In genomic region chr10:52932159-52932558, GRCm38 (mm10) we compare ENCODE assay signal across 22 mouse cellular contexts.
"Had no signal": no experiment of that assay in that cellular context is flagged by ENCODE, and none has a peak within 500 bp of the region (broad histone marks: within the 10 kb centered on the region; RNA-seq: fewer than 3 reads in every experiment).

No protein-coding gene starts in this region.

- DNase-seq: heart, postnatal 10 days; heart, postnatal 14 days; heart, postnatal 36 days; heart, postnatal 4 days; kidney, adult 11 months; kidney, adult 18-20 months; kidney, adult 2 months; kidney, adult 8-10 months; kidney, adult 9 months; kidney, postnatal 10 days; kidney, postnatal 14 days; kidney, postnatal 25 days; kidney, postnatal 36 days; kidney, postnatal 4 days; layer of hippocampus, adult 9-11 months; layer of hippocampus, postnatal 36 days had no signal

- ATAC-seq: hindbrain, embryonic 16.5 days; hindbrain, postnatal 0 days; inflammation-experienced regulatory T-cells, adult 6 months; intestine, embryonic 15.5 days; intestine, embryonic 16.5 days; intestine, postnatal 0 days had no signal
